Mouse (Mus musculus): ENCODE measurements around the gene Cd300a.

Gene Cd300a

DNA sequence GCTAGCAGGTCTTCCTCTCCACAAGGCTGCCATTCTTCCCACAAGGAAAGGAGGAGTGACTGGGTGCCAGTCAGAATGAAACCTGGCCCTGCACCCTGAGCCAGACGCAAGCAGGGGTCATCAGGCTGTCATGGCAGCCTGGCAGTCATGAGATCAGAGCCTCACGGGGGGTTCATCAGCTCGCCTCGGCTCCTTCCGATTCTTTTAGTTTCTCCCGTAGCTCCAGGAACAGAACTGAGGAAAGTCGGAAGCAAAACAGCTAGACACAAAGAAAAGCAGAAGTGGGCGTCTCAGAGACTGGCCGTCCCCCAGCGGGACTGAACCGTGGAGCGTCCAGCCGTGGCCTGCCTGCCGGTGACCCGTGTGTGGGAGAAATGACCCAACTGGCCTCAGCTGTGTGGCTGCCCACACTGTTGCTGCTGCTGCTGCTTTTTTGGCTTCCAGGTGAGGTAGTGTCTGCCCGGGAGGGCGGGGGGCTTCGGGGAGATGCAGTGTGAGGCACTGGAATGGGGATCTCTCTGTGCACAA lies at the start of gene Cd300a:
Cd300a (plus strand) TSS at position 51 of the 528 bp plus-strand sequence.
- no peak for DNase-seq

DNA sequence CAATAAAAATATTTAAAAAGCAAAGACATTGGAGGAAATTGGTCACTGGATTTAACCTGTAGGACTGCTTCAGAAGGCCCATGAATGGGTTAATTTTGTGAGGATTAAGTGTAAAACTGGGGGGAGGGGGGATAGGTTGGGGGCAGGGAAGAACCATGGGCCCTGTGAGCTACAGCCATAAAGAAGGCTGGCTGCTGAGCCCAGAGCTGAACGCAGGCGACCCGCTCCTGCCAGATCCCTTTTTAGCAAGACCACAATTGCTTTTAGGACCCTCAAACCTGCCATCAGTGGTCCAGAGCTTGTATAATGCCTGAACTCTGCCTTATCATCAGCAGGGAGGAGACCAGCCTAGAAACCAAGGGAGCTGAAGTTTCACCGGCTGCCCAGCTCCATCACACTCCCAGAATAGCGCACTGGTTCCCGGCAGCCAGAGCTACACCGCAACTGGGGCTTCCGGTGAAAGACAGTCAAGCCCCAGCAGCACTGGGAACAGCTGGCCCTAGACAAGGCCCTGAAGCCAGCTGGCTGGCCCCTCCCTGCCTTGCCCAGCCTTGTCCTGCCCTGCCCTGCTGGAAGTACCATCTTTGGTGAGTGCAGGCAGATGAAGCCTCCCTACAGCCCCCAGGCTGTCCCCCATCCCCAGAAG lies 45.9 kb upstream of the Cd300a start:
- no peak for DNase-seq

DNA sequence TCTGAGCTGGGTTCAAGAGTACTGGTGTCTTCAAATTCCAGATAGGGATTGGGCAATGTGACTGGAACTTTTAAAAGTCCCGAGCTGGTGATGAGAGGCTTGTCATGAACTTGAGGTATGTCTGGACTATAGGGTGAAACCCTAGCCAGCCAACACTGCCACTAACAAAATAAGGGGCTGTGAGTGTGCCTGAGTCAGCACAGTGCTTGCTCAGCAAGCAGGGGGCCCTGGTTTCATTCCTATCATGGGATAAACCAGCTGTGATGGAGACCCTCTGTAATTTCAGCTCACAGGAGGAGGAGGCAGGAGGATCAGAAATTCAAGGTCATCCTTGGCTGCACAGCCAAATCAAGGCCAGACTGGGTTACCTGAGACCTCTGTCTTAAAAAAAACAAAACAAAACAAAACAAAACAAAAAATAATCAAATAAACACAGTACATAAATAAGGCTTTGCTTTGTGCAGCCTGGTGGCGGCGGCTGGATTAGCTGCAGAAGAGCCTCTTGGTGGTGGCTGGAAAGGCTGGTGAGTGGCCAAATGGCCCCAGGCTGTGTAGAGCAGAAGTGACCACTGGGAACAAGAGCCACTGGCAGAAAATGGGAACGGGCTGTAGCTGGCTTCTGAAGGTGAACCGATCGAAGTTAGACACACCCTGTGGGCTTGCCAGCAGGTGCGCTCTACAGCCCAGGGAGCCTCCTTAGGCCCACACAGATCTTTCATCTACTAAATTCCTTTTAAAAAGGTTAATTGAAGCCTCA lies 45.2 kb upstream of the Cd300a start:
- no peak for DNase-seq

DNA sequence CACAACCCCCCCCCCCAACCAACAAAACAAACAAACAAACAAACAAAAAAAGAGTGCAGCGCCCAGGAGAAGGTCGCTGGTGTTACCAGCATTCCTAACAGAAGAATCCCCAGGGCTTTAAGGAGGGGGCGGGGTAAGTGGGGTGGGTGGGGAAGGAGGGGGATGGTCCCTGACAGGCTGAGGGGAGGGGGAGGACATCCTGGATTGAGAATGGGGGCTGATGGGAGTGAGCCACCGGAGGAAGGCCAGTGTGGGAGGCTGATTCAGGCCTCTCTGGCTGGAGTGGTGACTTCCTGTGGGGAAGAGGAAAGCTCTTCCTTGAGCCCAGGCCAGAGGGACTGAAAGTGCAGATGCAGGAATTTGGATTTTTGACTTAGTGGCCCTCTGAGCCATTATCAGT lies 43.5 kb upstream of the Cd300a start:
- DNase-seq, result no peak

DNA sequence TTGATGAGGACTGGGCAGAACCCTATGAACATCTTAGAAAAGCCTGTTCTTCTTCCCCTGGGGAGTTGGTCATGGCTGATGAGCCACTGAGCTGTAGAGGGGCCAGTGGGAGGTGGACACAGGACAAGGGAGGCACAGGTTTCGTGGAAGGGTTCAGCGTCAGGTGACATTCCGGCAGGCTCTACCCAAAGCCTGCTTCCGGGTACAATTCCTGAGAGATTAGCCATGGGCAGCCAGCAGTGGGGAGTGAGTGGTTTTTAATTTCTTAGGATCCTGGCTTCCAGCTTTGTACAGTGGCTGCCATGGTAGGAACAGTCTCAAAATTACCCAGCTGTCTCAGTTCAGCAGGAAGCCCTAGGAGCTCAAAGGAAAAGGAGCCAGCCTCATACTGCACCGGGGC lies 42.8 kb upstream of the Cd300a start:
- DNase-seq, result no peak

DNA sequence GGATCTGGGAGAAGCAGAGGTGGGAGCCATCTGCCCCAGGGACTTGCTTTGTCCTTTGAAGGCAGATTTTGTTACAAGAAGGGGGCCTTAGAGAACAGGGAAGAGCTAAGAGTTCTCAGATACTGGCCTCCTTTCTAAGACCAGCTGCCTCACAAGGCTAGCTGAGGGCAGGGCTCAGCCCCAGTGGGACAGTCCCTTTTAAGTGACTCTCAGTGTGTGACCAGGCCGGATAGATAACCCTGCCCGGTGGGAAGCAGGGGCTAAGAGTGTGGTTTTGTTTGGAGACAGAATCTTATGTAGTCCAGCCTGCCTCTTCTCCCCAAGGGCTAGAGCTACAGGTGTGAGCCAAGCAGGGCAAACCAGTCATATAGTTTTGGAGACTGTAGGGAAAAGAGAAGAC lies 40.3 kb upstream of the Cd300a start:
- no peak for DNase-seq

DNA sequence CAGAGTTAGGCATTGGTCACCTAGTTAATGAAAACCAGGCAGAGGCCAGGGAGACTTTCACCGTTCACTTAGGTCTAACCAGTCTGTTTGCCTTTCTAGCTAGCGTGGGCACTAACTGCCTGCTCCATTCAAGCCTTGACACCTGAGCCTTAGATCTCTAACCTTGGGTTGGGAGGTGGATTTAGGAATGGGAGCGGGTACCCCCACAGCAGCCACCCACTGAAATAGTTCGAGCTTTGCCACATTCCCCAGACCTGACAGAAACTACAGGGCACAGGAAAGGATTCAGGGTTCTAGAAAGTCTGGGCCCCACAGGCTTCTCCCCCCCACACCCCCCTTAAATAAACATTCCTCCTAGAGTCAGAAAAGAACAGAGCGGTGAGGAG lies 39.8 kb upstream of the Cd300a start:
- no peak for DNase-seq

DNA sequence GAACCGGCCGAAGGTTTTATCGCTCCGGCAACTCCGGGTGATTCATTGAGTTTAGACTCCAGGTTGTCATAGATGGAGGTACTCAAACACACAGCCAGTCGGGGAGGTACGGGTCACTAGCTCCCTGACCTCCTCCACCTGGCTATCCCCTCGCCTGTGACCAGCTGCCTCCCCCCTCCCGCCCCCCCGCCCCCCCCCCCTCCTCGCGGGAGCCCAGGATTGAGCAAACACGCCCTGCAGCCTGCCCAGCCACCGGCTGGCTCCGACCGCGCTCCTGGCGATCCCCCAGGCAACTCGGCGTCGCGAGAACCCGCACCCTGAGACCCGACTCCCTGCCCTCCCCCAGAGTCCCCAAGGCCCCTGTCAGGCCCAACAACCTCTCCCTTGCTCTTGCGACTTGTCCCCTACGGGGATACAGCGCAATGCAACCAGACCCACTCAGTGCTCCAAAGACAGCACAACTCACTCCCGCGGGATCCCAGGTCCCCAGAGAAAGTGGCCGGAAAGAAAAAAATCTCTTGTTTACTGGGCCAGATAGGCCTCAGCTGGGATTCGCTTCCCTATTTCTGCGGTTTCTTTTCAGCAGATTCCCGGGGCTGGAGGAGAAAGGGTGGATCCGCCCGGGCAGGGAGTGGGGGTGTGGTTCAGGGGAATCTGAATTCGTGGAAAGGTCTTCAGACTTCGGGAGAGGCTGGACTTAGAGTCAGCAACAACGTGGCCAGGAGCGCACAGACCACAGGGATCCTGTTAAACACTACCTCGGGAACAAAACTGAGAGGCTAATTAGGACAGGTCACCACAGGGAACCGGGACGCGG lies 39.2 kb upstream of the Cd300a start, which contains the start of gene Gprc5c:
Gprc5c (plus strand) TSS at position 701 of the 817 bp plus-strand sequence.
- DNase-seq, result peak; percentile 71

DNA sequence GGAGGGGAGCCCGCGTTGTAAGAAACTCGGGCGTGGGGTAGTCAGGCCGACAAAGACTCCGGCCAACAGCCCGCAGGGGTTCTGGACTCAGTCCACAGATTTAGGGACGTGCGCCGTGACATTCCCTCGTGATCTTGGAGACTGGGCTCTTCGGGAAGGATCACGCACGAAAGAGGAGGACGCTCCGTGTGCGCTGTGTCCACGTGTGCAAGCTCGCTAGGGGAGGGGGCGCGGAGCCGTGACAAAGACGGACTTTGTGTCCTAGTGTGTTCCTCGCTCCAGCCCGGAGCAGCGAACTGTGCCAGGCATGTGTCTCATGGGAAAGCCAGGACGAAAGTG lies 38.6 kb upstream of the Cd300a start:
- peak; percentile 95 for DNase-seq

DNA sequence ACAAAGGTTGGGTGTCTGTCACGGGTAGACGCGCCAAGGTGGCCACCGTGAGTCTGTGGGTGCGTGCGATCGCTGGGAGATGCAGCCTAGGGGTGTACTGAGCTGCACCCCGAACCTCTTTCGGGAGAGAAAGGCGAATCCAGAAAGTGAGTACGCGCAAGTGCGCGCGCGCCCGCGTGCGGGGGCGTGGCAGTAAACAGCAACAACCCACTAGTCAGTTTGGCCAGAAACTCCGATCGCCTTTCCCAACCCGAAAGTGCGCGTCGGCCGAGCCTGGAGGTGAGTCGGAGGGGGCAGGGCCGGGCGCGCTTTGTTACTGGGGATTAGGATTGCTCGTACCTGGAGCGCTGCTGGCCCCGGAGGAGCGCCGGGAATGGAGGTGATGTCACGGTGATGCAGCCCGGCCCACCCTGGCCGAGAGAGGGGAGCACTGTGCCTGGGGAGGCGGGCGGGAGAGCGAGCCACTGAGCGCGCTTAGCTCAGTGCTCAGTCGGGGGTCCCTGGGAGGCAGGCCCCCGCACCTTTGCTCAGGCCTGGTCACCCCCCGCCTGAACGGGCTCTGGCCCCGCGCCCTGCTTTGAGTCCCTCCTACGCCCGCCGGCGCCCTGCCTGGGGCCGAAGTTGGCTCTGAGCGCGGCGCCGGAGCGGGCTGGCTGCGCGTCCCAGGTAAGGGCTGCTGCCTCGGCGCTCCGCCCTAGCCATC lies 38.1 kb upstream of the Cd300a start:
- peak; percentile 91 for DNase-seq

DNA sequence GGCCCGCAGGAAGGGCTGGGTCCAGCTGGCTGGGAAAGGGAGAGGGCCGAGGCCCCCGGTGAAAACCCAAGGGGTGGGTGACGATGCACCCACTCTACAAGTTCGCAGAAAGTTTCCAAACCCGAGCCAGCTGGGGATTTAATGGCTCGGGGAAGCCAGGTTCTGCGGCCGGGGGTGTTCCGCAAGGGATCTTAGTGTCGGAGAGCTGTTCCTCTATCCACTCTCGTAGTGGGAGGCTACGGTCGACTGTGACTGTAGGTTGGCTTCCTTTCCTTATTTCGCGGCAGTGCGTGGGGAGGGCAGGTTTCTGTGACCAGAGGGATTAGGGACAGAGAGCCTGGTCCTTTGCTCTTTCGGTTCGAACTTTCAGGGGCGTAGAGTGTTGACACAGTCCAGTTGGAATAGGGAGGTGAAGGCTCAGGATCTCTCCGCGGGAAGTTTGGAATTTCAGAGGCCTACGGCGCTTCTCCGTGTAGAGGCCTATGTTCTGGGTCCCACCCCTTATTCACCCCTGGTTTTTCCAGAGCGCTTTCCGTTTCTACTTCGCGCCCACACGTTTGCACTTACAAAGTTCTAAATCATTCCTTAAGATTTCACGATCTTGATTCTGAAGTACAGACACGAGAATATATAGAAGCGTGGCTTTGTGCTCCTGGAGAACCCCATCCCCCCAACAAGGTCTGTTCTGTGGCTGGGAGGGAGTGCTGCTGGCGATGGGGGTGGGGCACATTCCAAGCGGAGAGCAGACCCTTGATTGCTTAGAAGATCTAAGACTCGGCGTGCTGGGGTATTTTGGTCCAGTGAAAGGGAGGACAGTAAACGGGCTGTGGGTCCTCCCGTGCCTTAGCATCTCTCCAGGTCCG lies 37.3 kb upstream of the Cd300a start:
- DNase-seq, result no peak

DNA sequence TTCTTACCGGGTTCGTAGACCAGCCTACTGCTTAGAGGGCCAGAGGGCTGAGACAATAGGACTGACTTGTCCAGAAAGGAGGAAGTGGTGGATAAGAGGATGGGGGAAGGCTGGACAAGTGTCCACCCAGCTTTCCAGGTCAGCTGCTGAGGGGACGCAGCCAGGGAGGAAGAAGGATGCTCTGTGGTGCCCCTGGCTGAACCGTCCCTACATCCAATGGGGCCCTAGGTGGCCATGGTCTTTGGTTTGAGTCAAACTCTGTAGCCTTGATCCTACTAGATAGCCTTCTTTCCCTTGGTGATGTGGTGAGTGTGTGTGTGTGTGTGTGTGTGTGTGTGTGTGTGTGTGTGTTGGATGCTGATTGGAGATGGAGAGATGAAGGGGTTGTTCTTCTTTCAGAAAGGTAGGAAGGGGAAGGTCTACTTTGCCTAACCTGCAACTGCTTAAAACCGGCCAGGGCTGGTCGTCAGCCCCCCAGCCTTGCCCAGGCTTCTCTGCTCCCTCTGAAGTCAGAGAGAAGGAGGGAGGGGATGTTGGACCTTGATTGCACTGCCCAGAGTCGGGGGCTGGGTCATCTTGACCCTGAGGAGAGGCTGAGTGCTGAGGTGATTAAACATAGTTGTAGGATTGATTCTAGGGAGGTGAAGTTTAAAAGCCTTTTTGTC lies 36.5 kb upstream of the Cd300a start:
- DNase-seq, result no peak

DNA sequence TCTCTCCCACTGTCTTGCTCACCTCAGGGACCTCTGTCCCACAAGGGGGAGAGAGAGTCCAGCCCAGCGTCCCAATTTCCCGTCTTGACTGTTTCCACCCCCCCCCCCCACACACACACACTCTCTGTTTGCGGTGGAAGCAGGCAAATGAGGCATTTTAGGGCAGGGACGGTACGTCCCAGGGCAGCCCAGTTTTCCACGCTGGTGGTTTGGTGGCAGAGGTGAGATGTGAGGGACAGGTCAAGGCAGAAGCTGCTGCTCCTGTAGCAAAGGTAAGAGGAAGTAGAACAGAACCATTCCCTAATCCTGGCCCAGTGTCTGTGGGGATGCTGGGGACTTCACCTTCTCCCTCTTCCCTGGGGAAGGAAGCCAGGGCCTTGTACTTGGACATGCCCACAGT lies 35.3 kb upstream of the Cd300a start:
- DNase-seq, result no peak

DNA sequence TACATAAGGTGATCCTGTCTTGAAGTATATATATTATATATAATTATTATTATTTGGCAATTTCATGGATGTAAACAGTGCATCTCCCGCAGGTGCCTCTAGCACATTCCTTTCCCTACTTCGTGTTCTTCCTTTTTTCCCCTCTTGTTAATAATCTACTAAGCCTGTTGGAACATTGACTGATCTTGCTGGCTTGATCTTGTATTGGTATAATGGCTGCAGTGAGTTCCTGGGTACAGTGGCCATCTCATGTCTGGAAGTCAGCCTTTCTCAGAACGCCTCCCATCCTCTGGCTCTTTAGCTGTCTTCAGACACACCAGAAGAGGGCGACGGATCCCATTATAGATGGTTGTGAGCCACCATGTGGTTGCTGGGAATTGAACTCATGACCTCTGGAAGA lies 33.7 kb upstream of the Cd300a start:
- no peak for DNase-seq

DNA sequence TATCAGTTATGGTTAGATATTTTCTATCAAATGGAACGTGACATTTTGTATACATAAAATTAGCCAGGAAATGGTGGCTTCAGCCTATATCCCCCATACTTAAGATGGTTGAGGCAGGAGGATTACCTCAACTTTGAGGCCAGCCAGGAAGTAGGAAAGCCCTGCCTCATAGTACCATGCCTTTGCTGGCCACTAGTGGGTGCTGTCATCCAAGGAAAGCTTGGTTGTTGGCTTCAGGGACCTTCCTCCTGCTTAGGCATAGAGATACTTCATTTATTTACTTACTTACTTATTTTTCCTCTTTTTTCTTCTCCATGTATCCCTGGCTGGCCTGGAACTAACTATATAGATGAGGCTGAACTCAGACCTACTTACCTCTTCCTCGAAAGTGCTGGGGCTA lies 31.2 kb upstream of the Cd300a start:
- DNase-seq, result no peak

DNA sequence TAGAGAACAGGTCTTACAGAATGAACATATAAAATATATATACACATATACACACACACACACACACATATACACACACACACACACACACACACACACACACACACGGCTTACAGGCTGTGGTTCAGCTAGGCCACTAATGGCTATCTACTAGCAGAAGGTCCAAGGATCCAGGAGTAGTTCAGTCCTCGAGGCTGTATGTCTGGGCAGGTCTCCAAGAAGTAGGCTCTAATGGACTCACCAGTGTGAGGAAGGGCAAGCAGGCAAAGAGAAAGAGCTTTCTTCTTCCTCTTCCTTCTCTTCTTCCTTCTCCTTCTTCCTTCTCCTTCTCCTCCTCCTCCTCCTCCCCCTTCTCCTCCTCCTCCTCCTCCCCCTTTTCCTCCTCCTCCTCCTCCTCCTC lies 28.8 kb upstream of the Cd300a start:
- DNase-seq, result no peak

DNA sequence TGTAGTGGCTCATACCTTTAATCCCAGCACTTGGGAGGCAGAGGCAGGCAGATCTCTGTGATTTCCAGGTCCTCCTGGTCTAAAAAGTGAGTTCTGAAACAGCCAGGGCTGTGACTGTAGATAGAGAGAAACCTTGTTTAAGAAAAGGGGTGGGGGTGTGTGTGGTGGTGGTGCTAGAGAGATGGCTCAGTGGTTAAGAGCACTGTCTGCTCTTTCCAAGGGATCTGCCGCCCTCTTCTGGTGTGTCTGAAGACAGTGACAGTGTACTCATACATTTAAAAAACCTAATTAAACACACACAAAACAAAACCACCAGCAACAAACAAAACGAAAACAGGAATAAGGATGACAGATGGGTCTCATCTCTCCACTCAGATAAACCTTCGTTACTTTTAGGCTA lies 27.2 kb upstream of the Cd300a start:
- no peak for DNase-seq

DNA sequence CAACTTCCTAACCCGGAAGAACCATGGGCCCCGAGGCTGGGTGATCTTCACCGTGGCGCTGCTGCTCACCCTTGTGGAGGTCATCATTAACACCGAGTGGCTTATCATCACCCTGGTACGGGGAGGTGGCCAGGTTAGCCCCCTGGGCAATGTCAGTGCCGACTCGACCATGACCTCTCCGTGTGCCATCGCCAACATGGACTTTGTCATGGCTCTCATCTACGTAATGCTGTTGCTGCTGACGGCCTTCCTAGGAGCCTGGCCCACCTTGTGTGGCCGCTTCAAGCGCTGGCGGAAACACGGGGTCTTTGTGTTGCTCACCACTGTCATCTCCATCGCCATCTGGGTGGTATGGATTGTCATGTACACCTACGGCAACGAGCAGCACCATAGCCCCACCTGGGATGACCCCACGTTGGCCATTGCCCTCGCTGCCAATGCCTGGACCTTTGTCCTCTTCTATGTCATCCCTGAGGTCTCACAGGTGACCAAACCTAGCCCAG lies 25.9 kb upstream of the Cd300a start:
- DNase-seq, result no peak

DNA sequence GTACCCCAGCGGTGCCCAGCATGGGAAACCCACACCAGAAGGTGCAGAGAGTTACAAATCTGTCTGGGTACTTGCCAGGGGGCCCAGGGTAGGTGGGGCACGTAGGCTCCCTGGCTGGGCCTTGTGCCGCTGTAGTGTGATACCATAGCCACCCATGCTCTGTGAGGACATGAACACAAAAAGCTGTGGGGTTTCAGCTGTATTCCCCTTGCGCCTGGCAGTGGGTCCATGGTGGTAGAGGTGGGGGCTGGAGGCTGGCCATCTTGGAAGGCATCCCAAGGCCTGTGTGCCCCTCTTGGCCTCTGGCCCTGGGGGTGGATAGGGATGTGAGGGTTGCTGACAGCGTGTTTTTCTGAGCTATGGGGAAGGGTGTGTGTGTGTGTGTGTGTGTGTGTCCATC lies 23.8 kb upstream of the Cd300a start:
- peak; percentile 50 for DNase-seq

DNA sequence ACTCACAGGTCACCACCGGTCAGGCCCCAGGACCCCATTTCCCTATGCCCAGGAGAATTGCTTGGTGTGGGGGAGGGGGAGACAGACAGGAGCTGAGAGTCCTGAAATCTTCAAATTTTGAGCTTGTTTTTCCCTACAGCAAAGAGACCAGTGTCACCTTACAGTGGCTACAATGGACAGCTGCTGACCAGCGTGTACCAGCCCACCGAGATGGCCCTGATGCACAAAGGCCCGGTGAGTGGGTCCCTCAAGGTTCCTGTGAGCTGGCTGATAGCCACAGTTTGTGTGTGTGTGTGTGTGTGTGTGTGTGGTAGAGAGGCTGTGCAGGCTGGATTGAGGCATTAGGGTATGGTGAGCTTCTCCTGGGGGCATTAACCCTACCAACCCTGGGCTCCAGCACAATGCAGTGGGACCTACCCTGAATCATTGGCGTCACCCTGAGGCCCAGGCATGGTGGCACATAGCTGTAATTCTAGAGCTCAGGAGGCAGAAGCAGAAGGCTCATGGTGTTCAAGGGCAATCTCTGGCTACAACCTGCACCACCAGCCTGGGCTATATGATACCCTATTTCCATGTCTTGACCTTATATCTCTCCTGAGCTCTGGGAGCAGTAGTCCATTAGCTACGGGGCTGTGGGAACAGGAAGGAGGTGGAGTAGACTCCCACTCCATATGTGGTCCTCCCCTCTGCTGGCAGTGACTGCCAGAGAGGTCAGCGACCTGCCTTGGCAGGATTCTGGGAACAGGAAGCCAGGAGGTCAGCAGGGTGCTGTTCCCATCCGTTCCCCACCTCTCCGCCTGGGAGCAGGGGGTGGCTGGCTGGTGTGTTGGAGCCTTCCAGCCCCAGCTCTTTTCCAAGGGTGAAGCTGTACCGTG lies 23.1 kb upstream of the Cd300a start:
- DNase-seq, result peak; percentile 73

All from cerebellum, adult 11 months (tissue).